10 mouse cellular contexts compared by ENCODE assay signal in genomic region chr11:52143675-52144074, GRCm38 (mm10). TPM values are rescaled to one million over a fixed set of nuclear protein-coding genes. Genes with fewer than 3 reads are reported as not detected.
DNase-seq lines count a peak whose midpoint lies in the region; ATAC-seq and TF ChIP-seq lines count a peak whose summit lies in the region.
"Not testable (repeated sequence)": the region's sequence is repeated elsewhere in the genome, so short reads cannot be mapped to it uniquely, and the experiment has no call there.
"Had no signal": no experiment of that assay in that cellular context is flagged by ENCODE, and none has a peak within 500 bp of the region (broad histone marks: within the 10 kb centered on the region; RNA-seq: fewer than 3 reads in every experiment).

No protein-coding gene starts in this region.

- not testable (repeated sequence) for H3K9ac ChIP-seq in ES-Bruce4 (ENCODE audit: low read depth, poor library complexity, severe bottlenecking); hindbrain, embryonic 14.5 days; liver, adult 2 months (ENCODE audit: low read depth, low read length)

- H3K4me2 ChIP-seq in hindbrain, embryonic 14.5 days (replicated peaks), result not testable (repeated sequence)

- not testable (repeated sequence) for H3K79me2 ChIP-seq in liver, adult 2 months (ENCODE audit: control insufficient read depth, insufficient read depth, low read length)

- H3K9me3 ChIP-seq in ES-Bruce4 (replicated peaks; ENCODE audit: control insufficient read depth, insufficient read depth, low read length, poor library complexity, severe bottlenecking); hindbrain, embryonic 14.5 days (ENCODE audit: control insufficient read depth, low read length): not testable (repeated sequence)

- not testable (repeated sequence) for H3K36me3 ChIP-seq in ES-Bruce4 (ENCODE audit: control insufficient read depth, insufficient read depth, low read length, poor library complexity, severe bottlenecking); hindbrain, embryonic 14.5 days (replicated peaks; ENCODE audit: control insufficient read depth, insufficient read depth); liver, adult 2 months (ENCODE audit: control insufficient read depth, insufficient read depth, low read length)

- not testable (repeated sequence) for H3K4me3 ChIP-seq in ES-Bruce4 (ENCODE audit: low read depth, low read length); hindbrain, embryonic 14.5 days (replicated peaks; ENCODE audit: low read length); liver, adult 2 months (ENCODE audit: insufficient read depth, low read depth, low read length)

- WGBS in hindbrain, embryonic 14.5 days, result 31% methylated on average over 4 of the region's 4 CpGs
- 43% methylated on average over 4 of the region's 4 CpGs for WGBS in liver, adult 2 months

- not testable (repeated sequence) for H3K27ac ChIP-seq in ES-Bruce4 (ENCODE audit: insufficient read depth, low read length); hindbrain, embryonic 14.5 days; liver, adult 2 months (replicated peaks; ENCODE audit: insufficient read depth, low read depth, low read length)

- ATAC-seq in hindbrain, embryonic 14.5 days (ENCODE audit: low FRiP score), result not testable (repeated sequence)

- H3K27me3 ChIP-seq in ES-Bruce4 (ENCODE audit: control insufficient read depth, insufficient read depth, low read length, poor library complexity, severe bottlenecking); hindbrain, embryonic 14.5 days (ENCODE audit: control insufficient read depth, insufficient read depth, low read length); liver, adult 2 months (ENCODE audit: control insufficient read depth, insufficient read depth, low read length): not testable (repeated sequence)

- not testable (repeated sequence) for TF ChIP-seq EP300 in ES-Bruce4 (IDR thresholded peaks at IDR 0.05; ENCODE audit: insufficient read depth, low read depth, low read length)

- peak; percentile 65 for TF ChIP-seq CTCF in ES-Bruce4 (IDR thresholded peaks at IDR 0.05; ENCODE audit: low read depth, low read length)
- TF ChIP-seq CTCF in brain, embryonic 14.5 days (IDR thresholded peaks at IDR 0.05; ENCODE audit: borderline replicate concordance, extremely low read depth, insufficient read depth, insufficient read length), result peak; percentile 53; the same call in 1 of the 2 replicates
- peak; percentile 62 for TF ChIP-seq CTCF in liver, adult 2 months (IDR thresholded peaks at IDR 0.05; ENCODE audit: low read depth, low read length)

- peak; percentile 45 for DNase-seq in brain, embryonic 14.5 days (ENCODE audit: low read depth)
- peak; percentile 32 to 74 for DNase-seq in frontal cortex, adult 2 months (ENCODE audit: extremely low spot score in 1 of 2, low spot score in 1 of 2)
- DNase-seq in hindbrain, embryonic 14.5 days (ENCODE audit: low spot score), result peak; percentile 50
- peak; percentile 59 to 75 for DNase-seq in kidney, postnatal 4 days
- peak; percentile 33 for DNase-seq in liver, adult 2 months (ENCODE audit: extremely low read depth, low read depth, low spot score)
- peak; percentile 58 for DNase-seq in naive thymus-derived CD4-positive, alpha-beta T cell, adult 2 months (ENCODE audit: low read depth)
- DNase-seq in thymus, postnatal 10 days (ENCODE audit: low spot score in 2 of 2), result peak; percentile 18 to 40

- TF ChIP-seq POLR2A in ES-Bruce4 (IDR thresholded peaks at IDR 0.05; ENCODE audit: insufficient read depth, low read length); brain, embryonic 14.5 days (IDR thresholded peaks at IDR 0.05; ENCODE audit: borderline replicate concordance, extremely low read depth, insufficient read depth, insufficient read length, poor library complexity, severe bottlenecking); liver, adult 2 months (IDR thresholded peaks at IDR 0.05; ENCODE audit: extremely low read depth, insufficient read depth, low read length): not testable (repeated sequence)

- not testable (repeated sequence) for H3K4me1 ChIP-seq in ES-Bruce4 (ENCODE audit: control insufficient read depth, insufficient read depth, low read length); hindbrain, embryonic 14.5 days (replicated peaks; ENCODE audit: control insufficient read depth, insufficient read depth, low read length); liver, adult 2 months (ENCODE audit: control insufficient read depth, insufficient read depth, low read length)

RNA-seq across cellular contexts. Expression of gene Olfr1373, which starts 1.7 kb away (rescaled TPM):
- polyA plus RNA-seq in ES-Bruce4 (2011; ENCODE audit: insufficient read depth, insufficient read length, low read depth, missing spikeins), result not detected in 2 replicates
- not detected in 2 replicates for polyA plus RNA-seq in brain, embryonic 14.5 days (2012; rRNA removed)
- not detected in 2 replicates for polyA plus RNA-seq in frontal cortex, adult 2 months (2012; rRNA removed)
- not detected in 2 replicates for polyA plus RNA-seq in hindbrain, embryonic 14.5 days (2014; fragmentation: Nextera tagmentation; extraction: Ambion mirVana)
- total RNA-seq in liver, adult 2 months (2014; rRNA removed), result not detected in 2 replicates
- polyA plus RNA-seq in liver, adult 2 months (2012; rRNA removed), result not detected in 2 replicates
- total RNA-seq: gastrocnemius, adult 18-20 months had no signal
- polyA plus RNA-seq: kidney, embryonic 15.5 days had no signal

RNA-seq across cellular contexts. Expression of gene Ppp2ca, which starts 45.2 kb away (rescaled TPM):
- 103 TPM in 2 replicates for polyA plus RNA-seq in ES-Bruce4 (2011; ENCODE audit: insufficient read depth, insufficient read length, low read depth, missing spikeins)
- 107 and 115 TPM in 2 replicates for polyA plus RNA-seq in brain, embryonic 14.5 days (2012; rRNA removed)
- 98.9 and 101 TPM in 2 replicates for polyA plus RNA-seq in frontal cortex, adult 2 months (2012; rRNA removed)
- polyA plus RNA-seq in hindbrain, embryonic 14.5 days (2014; fragmentation: Nextera tagmentation; extraction: Ambion mirVana), result 165 and 180 TPM in 2 replicates
- total RNA-seq in liver, adult 2 months (2014; rRNA removed), result 35.2 and 37.3 TPM in 2 replicates
- 17.5 and 21.2 TPM in 2 replicates for polyA plus RNA-seq in liver, adult 2 months (2012; rRNA removed)
